Mouse (Mus musculus): ENCODE measurements around the gene Sema3b. TPM values are rescaled to one million over a fixed set of nuclear protein-coding genes. Genes with fewer than 3 reads are reported as not detected.
A peak's percentile ranks its signal among the peaks of the same experiment; 100 is the strongest.

Sema3b gene
- polyA plus RNA-seq, 1 experiment from 2014 or later = 12.5 TPM

DNA sequence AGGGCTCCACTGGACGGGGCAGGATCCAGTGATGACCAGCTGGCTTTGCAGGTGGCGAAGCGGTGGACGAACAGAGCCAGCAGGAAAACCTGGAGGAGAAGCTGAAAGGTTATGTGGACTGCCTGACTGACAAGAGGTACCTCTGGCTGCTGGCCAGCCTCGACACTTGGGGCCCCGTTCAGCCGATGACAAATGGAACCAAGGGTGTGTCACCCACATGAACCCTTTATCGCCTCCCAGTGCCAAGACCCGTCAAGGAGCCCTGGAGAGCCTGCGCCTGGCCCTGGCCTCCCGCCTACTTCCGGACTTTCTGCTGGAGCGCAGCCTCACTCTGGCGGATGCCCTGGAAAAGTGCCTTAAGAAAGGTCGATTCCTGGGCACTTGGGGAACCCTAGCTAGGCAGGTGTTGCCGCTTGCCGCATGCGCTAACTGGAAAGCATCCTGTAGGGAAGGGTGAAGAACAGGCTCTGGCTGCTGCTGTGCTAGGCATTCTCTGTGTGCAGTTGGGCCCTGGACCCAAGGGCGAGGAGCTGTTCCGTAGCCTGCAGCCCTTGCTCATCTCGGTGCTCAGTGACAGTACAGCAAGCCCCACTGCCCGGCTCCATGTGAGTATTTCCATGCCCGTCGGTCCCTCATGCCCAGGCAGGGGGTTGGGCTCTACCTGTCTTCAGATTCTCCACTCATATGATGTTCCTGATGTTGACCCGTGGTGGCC, 18.8 kb downstream of the Sema3b start:
- no peak for ATAC-seq (ENCODE audit: low read depth)
- Histone ChIP-seq H3K4me3 (ENCODE audit: low read length) (no peak overlapping the region), H3K4me2 (ENCODE audit: low read depth, low read length) (no peak overlapping the region), H3K27ac (ENCODE audit: low read length) (peak overlapping the region; percentile 71), H3K27me3 (ENCODE audit: control insufficient read depth, insufficient read depth, low read depth, low read length) (no peaks in the 10 kb centered on the region), H3K9me3 (ENCODE audit: control insufficient read depth, low read length) (no peaks in the 10 kb centered on the region), H3K4me1 (replicated peaks; ENCODE audit: control insufficient read depth, insufficient read depth, low read length) (peaks cover 16% of the 10 kb centered on the region), H3K36me3 (ENCODE audit: control insufficient read depth, insufficient read depth, low read length) (peaks cover 27% of the 10 kb centered on the region), H3K9ac (ENCODE audit: low read length) (no peak overlapping the region)
- WGBS = 73% methylated on average over 25 of the region's 25 CpGs

DNA sequence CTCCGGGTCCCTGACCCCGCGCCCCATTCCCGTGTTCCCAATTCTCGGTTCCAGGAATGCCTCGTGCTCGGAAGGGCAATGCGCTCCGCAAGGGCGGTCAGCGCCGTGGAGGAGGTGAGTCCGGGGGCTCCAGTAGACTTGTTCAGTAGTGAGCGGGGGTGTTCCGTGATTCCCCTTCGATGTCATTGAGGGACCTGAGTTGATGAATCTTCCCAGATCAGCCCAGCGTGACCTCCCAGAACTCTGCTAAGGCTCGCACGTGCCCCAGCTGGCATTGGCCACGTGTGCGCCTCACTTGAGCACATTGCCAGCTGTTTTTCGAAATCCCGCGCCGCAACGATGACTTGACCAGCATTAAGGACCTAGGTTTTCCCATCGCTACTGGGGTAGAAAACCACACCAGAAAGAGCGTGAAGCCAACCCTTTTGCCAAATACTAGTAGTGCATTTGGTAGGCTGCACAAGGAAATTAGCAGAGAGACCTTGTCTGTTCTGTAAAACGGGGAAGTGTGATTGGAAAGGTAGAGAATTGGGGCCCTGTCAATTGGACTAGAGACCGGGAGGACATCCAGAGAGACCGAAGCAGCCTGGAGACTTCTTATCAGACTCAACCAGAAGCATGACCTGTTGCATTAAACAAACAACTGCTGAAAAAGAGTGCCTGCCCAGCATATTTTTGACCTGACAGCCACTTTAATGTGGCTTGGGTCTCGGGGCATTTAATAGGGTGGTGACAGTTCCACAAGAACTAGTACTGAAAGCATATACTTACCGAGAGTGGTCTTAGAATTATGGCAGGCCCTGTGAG, 21.0 kb downstream of the Sema3b start:
- Histone ChIP-seq H3K4me3 (ENCODE audit: low read length) (peak overlapping the region; percentile 62), H3K27ac (ENCODE audit: low read length) (no peak overlapping the region), H3K9me3 (ENCODE audit: control insufficient read depth, low read length) (no peaks in the 10 kb centered on the region), H3K36me3 (ENCODE audit: control insufficient read depth, insufficient read depth, low read length) (peaks cover 25% of the 10 kb centered on the region; the same call in 1 of the 2 replicates), H3K4me1 (replicated peaks; ENCODE audit: control insufficient read depth, insufficient read depth, low read length) (peaks cover 16% of the 10 kb centered on the region), H3K9ac (ENCODE audit: low read length) (peak overlapping the region; percentile 66), H3K4me2 (ENCODE audit: low read depth, low read length) (peak overlapping the region; percentile 84), H3K27me3 (ENCODE audit: control insufficient read depth, insufficient read depth, low read depth, low read length) (no peaks in the 10 kb centered on the region)
- 1% methylated on average over 33 of the region's 33 CpGs for WGBS
- ATAC-seq (ENCODE audit: low read depth) = no peak; the same call in 1 of the 2 replicates

DNA sequence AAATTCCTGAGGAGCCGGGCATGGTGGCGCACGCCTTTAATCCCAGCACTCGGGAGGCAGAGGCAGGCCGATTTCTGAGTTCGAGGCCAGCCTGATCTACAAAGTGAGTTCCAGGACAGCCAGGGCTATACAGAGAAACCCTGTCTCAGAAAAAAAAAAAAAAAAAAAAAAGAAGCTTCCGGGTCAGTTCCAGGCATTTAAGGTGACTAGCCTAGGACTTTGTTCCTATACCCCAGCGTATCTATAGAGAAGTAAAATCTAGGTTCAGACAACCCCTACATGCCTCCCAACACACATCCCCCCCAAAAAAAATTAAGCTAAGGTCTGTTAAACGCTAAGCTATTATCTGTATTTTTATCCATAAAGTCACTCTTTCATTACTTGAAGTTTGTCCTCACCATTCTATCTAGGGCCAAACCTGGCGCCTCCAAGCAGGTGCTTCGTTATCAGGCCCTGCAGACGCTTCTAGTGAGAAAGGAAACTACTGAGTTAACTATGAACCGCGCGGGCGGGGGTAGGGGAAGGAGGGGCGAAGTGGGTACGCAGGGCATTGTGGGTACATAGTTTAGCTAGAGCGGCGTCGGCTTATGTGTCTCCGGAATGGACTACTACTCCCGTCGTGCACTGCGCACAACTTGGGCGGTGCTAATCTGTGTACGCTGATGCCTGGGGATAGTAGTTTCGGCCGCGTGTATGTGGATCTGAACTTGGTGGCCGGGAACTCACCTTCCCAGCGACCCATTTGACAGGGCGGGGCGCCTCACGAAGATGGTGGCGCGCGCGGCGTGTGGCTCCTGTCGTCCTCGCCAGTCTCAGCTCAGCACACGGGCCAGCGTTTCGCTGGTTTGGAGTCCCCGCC, 21.8 kb downstream of the Sema3b start, which contains the start of gene Ifrd2:
Gene Ifrd2 (plus strand): TSS at position 669 of the 859 bp plus-strand sequence.
- peak within 1 kb of the TSS; percentile 62 for H3K4me3 ChIP-seq (ENCODE audit: low read length)
- H3K36me3 ChIP-seq (ENCODE audit: control insufficient read depth, insufficient read depth, low read length) = peaks cover 23% of the 10 kb centered on the region; the same call in 1 of the 2 replicates
- ATAC-seq (ENCODE audit: low read depth) = peak; percentile 98
- peak within 1 kb of the TSS; percentile 84 for H3K4me2 ChIP-seq (ENCODE audit: low read depth, low read length)
- peak within 1 kb of the TSS; percentile 62; the same call in 1 of the 2 replicates for H3K27ac ChIP-seq (ENCODE audit: low read length)
- no peaks in the 10 kb centered on the region for H3K27me3 ChIP-seq (ENCODE audit: control insufficient read depth, insufficient read depth, low read depth, low read length)
- peaks cover 18% of the 10 kb centered on the region for H3K4me1 ChIP-seq (replicated peaks; ENCODE audit: control insufficient read depth, insufficient read depth, low read length)
- peak within 1 kb of the TSS; percentile 66 for H3K9ac ChIP-seq (ENCODE audit: low read length)
- H3K9me3 ChIP-seq (ENCODE audit: control insufficient read depth, low read length) = no peaks in the 10 kb centered on the region
- 9% methylated on average over 45 of the region's 46 CpGs for WGBS

DNA sequence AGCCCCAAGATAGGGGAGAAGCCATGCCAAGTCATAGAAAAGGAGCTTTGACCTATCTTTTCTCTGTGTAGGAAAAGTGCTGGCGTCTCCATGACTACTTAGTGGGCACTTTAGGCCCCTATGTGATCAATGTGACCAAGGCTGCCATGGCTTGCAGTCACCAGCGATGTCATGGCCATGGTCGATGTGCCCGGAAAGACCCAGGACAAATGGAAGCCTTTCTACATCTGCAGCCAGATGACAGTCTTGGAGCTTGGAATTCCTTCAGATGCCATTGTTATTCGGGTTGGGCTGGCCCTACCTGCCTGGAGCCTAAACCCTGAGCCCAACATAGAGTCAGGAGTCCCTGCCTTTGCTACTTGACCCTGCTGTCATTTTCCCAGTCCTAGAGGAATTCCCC, 22.5 kb downstream of the Sema3b start:
- no peak overlapping the region for H3K4me3 ChIP-seq (ENCODE audit: low read length)
- H3K36me3 ChIP-seq (ENCODE audit: control insufficient read depth, insufficient read depth, low read length) = peaks cover 18% of the 10 kb centered on the region; the same call in 1 of the 2 replicates
- H3K9ac ChIP-seq (ENCODE audit: low read length) = no peak overlapping the region
- H3K4me2 ChIP-seq (ENCODE audit: low read depth, low read length) = no peak overlapping the region
- H3K4me1 ChIP-seq (replicated peaks; ENCODE audit: control insufficient read depth, insufficient read depth, low read length) = peaks cover 24% of the 10 kb centered on the region
- no peaks in the 10 kb centered on the region for H3K9me3 ChIP-seq (ENCODE audit: control insufficient read depth, low read length)
- H3K27ac ChIP-seq (ENCODE audit: low read length) = no peak overlapping the region
- no peak for ATAC-seq (ENCODE audit: low read depth)
- H3K27me3 ChIP-seq (ENCODE audit: control insufficient read depth, insufficient read depth, low read depth, low read length) = no peaks in the 10 kb centered on the region
- WGBS = 81% methylated on average over 5 of the region's 5 CpGs

DNA sequence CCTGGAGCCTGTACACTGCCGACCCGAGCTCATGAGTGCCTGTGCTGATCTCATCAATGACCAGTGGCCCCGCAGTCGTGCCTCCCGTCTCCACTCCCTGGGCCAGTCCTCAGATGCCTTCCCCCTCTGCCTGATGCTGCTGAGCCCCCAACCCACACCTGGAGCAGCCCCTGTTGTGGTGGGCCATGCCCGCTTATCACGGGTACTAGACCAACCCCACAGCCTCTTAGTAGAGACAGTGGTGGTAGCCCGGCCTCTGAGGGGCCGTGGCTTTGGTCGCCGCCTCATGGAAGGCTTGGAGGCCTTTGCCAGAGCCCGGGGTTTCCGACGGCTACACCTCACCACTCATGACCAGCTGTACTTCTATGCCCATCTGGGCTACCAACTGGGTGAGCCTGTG, 25.9 kb downstream of the Sema3b start:
- Histone ChIP-seq H3K4me3 (ENCODE audit: low read length) (no peak overlapping the region), H3K4me2 (ENCODE audit: low read depth, low read length) (no peak overlapping the region), H3K27ac (ENCODE audit: low read length) (no peak overlapping the region), H3K9ac (ENCODE audit: low read length) (no peak overlapping the region), H3K9me3 (ENCODE audit: control insufficient read depth, low read length) (no peaks in the 10 kb centered on the region), H3K27me3 (ENCODE audit: control insufficient read depth, insufficient read depth, low read depth, low read length) (no peaks in the 10 kb centered on the region), H3K4me1 (replicated peaks; ENCODE audit: control insufficient read depth, insufficient read depth, low read length) (peaks cover 27% of the 10 kb centered on the region), H3K36me3 (ENCODE audit: control insufficient read depth, insufficient read depth, low read length) (0 out of 2 replicates have a peak, but pooled peaks cover 4% of the 10 kb centered on the region)
- WGBS = 93% methylated on average over 14 of the region's 14 CpGs
- ATAC-seq (ENCODE audit: low read depth) = no peak

DNA sequence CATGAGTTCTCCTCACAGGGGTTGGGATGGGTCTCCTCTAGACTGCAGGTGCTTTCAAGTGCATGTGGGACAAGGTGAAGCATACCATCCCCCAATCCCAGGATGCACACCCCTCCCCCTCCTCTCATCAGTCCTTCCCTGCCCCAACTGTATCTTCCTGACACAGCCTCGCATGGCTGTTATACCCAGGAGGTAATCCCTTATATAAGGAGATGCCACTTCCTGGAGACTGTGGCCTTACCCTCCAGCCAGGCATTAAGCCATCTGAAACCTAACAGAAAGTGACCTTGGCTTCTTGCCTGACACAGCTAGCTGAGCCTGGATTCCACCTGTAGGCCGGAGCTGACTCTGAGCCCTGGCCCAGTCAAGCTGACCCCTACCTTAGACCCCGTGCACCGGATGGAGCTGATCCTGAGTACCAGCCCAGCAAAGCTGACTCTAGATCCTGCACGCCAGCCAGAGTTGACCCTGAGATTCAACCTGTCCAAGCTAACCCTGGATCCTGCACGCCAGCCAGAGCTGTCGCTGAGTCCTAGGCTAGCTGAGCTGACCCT, 26.4 kb downstream of the Sema3b start:
- 85% methylated on average over 7 of the region's 7 CpGs for WGBS
- ATAC-seq (ENCODE audit: low read depth) = no peak
- H3K9ac ChIP-seq (ENCODE audit: low read length) = no peak overlapping the region

DNA sequence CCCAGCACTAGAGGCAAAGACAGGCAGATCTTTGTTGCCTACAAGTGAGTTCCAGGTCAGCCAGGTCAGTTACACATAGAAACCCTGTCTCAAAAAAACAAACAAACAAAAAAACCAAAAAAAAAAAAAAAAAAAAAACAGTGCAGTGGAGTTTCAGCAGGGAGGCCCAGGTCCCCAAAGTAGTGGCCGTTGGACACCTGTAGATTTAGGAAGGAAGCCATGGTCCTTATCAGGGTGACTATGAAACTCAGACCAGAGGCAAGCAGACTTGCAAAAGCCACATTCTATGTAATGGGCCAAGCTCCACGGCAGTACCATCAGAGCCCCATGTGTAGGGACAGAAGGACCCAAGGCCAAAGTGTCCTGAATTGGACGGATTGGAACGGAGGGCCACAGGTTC, 27.4 kb downstream of the Sema3b start:
- peak overlapping the region; percentile 97 for H3K27ac ChIP-seq (ENCODE audit: low read length)

More for the DNA sequence above, 26.4 kb downstream of the Sema3b start:
- no peaks in the 10 kb centered on the region for H3K9me3 ChIP-seq (ENCODE audit: control insufficient read depth, low read length)
- peaks cover 26% of the 10 kb centered on the region for H3K4me1 ChIP-seq (replicated peaks; ENCODE audit: control insufficient read depth, insufficient read depth, low read length)
- 0 out of 2 replicates have a peak, but pooled peaks cover 4% of the 10 kb centered on the region for H3K36me3 ChIP-seq (ENCODE audit: control insufficient read depth, insufficient read depth, low read length)
- H3K4me3 ChIP-seq (ENCODE audit: low read length) = no peak overlapping the region
- no peak overlapping the region for H3K27ac ChIP-seq (ENCODE audit: low read length)
- H3K4me2 ChIP-seq (ENCODE audit: low read depth, low read length) = no peak overlapping the region
- no peaks in the 10 kb centered on the region for H3K27me3 ChIP-seq (ENCODE audit: control insufficient read depth, insufficient read depth, low read depth, low read length)

DNA sequence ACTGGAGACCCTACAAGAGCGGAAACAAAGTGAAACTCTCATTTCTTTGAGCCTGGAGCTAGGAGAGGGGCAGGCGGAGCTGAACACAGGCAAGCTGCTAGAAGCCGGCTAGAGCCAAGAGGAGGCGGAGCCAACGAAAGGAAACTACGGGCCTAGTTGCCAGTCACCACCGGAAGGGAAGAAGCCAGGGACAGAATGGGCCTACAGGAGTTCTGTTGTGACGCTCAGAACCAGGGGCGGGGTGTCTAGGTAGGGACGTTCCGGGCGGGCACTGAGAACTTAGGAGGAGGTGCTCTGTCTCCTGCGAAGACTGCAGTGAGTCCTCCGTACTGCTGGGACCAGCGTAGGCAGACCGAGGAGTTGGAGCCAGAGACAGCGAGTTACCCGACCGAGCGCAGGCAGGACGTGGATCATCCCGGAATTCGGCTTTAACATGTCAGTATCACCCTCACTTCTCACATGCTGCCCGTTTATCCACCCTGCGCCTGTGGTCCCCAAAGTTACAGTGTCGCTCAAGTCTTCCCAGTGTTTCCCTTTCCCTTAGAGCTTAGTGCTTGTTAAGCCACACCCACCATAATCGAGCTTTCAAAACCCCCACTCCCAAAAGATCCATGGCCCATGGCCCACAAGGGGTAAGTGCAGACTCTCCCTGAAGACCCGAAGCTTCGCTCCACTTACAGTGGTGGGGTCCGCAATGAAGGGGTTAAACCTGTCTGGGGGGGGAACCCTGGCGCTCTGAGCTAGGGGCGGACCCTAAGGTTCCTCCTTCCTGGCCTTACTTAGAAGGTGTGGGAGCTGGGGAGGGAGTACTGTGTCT, 28.3 kb downstream of the Sema3b start, which contains the start of gene Hyal3:
Gene Hyal3 (plus strand): TSS at position 318 of the 817 bp plus-strand sequence.
- peak; percentile 82 for ATAC-seq (ENCODE audit: low read depth)
- Histone ChIP-seq H3K9me3 (ENCODE audit: control insufficient read depth, low read length) (no peaks in the 10 kb centered on the region), H3K27ac (ENCODE audit: low read length) (peak within 1 kb of the TSS; percentile 97), H3K27me3 (ENCODE audit: control insufficient read depth, insufficient read depth, low read depth, low read length) (no peaks in the 10 kb centered on the region), H3K9ac (ENCODE audit: low read length) (peak within 1 kb of the TSS; percentile 83), H3K4me2 (ENCODE audit: low read depth, low read length) (peak within 1 kb of the TSS; percentile 86), H3K4me1 (replicated peaks; ENCODE audit: control insufficient read depth, insufficient read depth, low read length) (peaks cover 34% of the 10 kb centered on the region), H3K4me3 (ENCODE audit: low read length) (peak within 1 kb of the TSS; percentile 72), H3K36me3 (ENCODE audit: control insufficient read depth, insufficient read depth, low read length) (0 out of 2 replicates have a peak, but pooled peaks cover 4% of the 10 kb centered on the region)
- under 1% methylated on average over 32 of the region's 32 CpGs for WGBS

More for the DNA sequence above, 27.4 kb downstream of the Sema3b start:
- H3K9me3 ChIP-seq (ENCODE audit: control insufficient read depth, low read length) = no peaks in the 10 kb centered on the region
- H3K9ac ChIP-seq (ENCODE audit: low read length) = peak overlapping the region; percentile 83
- H3K4me1 ChIP-seq (replicated peaks; ENCODE audit: control insufficient read depth, insufficient read depth, low read length) = peaks cover 28% of the 10 kb centered on the region
- no peaks in the 10 kb centered on the region for H3K27me3 ChIP-seq (ENCODE audit: control insufficient read depth, insufficient read depth, low read depth, low read length)
- 67% methylated on average over 4 of the region's 4 CpGs for WGBS
- 0 out of 2 replicates have a peak, but pooled peaks cover 4% of the 10 kb centered on the region for H3K36me3 ChIP-seq (ENCODE audit: control insufficient read depth, insufficient read depth, low read length)
- peak overlapping the region; percentile 72 for H3K4me3 ChIP-seq (ENCODE audit: low read length)
- no peak for ATAC-seq (ENCODE audit: low read depth)
- H3K4me2 ChIP-seq (ENCODE audit: low read depth, low read length) = peak overlapping the region; percentile 86

Measured in lung, embryonic 16.5 days (tissue).